Mouse (Mus musculus) embryo, embryonic 11 days (tissue): ENCODE measurements around the gene Golph3.
A peak's percentile ranks its signal among the peaks of the same experiment; 100 is the strongest.
"Not testable (repeated sequence)": the region's sequence is repeated elsewhere in the genome, so short reads cannot be mapped to it uniquely, and the experiment has no call there.

Experiments used
- DNase-seq: peaks from one replicate; pipeline ENCODE4 v3.0.0-alpha.2; 2015

Gene Golph3

DNA sequence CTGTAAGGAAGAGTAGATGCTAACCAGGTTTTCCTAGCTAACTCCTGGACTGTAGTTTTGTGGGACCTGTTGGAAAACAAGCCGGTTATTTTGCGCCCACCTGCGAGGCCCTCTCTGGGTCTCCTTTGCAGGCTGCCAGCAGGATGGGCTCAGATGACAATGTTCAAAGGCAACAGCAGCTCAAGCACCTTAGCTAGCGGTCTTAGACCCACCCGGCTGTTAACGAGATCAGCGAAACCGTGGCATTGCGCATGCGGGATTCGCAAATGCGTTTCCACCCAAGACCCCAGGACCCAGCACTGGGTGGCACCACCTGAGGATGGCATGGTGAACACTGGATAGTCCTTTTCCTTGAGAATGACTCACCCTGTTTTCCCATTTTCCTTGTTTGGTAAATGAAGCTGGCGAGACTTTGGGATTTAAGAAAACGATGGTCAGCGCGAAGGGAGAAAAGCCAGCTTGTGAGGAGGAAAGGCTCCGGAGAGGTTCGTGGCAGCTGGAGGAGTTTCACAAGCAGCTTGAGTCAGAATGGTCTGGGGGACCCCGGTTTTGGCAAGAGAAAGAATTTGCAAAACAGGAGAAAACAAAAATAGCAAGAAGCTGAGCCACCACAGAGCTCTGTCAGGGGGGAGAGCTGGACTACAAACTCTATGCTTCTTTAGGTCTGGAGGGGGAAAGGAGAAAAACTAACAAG lies 39.4 kb downstream of the Golph3 start:
- no peak for DNase-seq

DNA sequence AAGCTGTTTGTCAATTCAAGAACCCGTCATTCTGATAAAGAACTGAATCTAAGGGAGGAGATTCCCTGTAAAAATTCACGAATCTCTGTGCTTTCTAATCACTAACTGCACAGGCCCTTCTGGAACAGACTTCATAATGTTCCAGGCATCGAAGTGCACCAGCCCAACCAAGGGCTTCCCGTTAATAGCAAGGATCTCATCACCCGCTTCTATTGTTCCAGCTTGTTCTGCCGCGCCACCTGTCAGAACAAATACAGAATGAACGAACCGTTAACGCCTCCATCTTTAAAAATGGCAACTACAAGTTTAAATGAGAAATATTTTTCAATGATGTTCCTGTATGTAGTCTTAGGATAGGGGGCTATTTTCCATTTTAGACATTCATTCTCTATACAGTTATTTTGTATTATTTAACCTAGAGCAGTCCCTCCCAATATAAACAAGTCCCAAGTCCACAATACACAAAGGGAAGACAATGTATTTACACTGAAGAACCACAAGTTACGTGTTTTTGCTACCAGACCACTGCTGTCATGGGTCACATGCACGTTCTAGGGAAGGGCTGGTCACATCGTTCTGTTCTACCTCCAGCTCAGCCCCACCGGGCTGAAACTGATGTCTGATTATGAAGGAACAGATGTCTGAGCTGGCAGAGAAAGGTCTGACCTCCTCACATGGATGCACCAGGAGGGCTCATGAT lies 40.9 kb downstream of the Golph3 start:
- no peak for DNase-seq

DNA sequence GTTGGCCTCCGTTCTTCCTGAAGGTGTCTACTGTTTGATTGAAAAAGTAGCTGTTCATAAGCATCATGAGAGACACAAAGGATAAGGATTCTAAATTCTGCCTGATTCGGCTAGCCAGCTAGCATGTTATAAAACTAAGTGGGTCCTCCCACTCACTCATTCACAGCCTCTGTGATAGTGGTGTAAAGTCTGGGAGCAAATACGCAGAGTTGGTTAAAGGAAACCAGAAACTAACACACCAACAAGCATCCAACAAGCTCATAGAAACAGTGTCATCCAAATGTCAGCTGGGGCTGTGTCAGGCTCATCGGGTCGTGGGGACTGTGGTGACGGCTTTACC lies 41.4 kb downstream of the Golph3 start:
- no peak for DNase-seq

DNA sequence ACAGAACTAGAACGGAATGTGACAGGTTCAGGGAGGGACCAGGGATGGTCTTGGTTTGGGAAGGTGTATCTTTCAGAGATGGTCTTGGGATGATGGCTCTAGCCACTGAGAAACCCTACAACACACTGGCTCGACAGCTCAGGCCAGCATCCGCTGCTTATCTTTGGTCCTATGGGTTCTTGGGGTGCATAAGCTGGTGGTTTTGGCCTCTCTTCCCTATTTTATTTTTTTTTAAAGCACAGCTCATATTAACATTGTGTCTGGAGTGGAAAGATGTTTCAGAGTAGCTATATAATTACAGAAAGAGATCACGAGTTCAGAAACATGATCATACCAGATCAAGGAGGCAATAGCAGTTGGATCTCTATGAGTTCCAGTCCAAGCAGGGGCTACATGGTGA lies 42.8 kb downstream of the Golph3 start:
- no peak for DNase-seq

DNA sequence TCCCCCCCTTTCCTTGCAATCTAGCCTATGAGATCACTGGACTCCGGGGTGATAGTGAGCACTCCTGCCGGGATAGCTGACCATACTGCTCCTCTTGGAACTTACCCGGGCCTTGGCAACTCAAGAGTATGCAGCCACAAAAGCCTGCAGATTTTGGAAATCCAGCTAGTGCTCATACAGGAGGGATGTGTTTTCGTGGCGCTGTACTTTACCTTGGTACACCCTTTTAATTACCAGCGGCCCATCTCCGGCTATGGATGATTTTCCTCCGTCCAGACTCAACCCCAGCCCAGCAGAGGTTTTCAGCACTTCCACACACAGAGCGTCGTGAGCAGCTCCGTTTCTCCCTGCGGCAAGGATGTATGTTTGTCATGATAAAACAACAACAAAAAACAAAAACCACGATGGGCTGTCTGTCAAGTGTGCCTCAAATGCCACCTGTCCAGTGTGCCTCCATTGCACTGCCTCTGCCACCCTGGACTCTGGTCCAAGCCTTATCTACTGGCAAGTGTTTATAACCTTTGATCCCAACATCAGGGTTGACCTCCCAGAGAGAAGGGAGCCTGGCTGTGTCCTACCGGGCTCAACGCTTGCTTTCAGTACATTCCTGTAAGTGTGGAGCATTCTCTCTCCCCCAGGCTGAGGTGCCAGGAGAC lies 44.3 kb downstream of the Golph3 start:
- no peak for DNase-seq

DNA sequence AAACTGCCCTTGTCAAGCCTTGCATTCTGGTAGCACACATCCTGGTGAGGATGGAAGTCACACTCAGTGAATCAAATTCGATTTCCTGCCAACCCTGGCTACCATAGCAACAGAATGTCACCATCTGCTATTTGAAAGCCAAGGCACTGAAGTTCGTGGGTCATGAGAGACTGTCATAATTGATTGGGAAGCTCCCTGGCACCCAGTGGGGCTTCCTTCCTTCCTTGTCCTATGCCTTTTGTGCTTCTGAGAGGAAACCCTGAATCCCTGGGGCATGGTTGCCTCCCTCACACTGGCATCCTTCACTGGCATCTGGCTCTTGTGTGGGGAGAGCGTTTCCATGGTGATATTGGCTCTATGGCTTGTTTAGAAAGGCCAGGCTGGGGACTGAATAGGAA lies 44.8 kb downstream of the Golph3 start:
- DNase-seq = peak; percentile 70

DNA sequence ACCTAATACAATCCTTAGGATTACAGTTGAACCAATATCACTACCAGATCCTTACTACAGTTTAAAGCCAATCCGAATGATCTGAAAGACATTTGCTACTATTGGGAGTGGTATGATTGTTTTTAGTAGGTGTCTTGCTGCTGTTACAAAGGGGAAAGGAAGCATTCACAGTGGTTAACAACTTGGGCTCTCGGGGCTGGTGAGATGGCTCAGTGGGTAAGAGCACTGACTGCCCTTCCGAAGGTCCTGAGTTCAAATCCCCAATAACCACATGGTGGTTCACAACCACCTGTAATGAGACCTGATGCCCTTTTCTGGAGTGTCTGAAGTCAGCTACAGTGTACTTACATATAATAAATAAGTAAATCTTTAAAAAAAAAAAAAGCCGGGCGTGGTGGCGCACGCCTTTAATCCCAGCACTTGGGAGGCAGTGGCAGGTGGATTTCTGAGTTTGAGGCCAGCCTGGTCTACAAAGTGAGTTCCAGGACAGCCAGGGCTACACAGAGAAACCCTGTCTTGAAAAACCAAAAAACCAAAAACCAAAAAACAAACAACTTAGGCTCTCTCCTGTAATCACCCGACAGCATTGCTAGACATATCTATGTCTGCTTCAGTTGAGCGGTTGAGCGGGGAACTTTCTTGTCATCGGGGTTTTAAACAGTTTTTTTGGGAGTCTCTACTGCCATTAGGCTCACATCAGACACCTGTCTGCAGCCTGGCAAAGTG lies 45.5 kb downstream of the Golph3 start:
- not testable (repeated sequence) for DNase-seq

DNA sequence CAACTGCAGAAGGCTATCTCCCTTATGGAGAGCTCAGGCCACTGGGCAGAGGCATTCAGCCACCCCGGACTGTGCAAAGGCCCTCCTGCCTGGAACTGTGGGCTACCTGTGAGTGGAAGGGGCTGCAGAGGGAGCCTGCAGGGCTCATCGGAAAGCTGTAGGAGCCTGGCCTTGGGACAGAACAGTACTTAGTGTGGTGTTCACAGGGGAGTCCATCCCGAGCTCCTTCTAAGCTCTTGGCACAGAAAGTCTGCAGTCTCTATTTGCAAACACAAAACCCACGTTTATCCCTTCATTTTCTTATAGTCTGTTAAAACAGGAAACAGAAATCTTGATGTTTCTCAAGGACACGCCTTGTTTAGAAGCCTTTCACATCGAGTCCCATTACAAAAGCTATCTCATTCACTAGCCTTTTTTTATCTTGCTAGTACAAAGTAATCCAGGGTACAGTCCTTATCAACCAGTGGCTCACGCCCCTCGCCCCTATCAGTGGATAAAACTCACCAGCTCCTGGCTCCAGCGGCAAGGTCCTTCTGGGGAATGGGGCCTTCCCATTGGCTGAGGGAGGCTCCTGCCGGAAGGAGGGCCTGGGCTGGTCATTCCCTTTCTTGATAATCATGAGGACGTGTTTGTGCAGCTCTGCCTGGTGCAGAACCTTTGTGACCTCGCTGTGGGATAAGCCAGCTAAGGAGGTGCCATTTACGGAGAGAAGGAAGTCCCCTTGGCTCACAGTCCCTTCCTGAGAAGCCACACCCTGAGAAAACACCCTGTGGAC lies 46.2 kb downstream of the Golph3 start:
- DNase-seq = no peak

DNA sequence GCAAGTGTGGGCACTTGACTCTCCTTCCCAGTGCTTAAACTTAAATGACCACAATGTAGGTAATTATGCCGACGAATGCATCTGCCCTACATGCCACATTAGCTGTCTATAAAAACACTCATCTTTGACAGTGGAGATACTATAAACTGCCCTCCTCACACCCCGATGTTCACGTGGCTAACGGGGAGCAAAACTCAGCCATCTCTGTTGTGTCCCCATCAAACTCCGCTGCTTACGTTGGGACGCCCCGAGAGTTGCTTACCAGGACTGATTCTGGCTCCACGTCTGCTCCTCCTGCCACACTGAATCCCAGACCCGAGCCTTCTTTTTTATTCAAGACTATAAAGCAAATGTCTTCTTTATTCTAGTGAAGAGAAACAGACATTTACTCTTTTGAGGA lies 47.1 kb downstream of the Golph3 start:
- no peak for DNase-seq

DNA sequence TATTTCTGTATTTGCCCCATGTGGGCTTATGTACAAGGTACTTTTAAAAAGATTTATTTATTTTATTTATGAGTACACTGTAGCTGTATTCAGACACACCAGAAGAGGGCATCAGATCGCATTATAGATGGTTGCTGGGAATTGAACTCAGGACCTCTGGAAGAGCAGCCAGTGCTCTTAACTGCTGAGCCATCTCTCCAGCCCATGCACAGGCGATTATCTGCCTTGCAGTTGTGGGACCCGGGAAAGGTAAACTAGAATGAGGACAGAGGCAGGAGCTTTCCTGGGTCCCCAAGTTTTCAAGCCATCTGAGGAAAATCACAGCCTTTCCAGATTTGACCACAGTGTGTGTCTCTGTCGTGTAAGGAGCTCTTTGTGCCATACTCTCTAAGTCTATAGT lies 47.6 kb downstream of the Golph3 start:
- DNase-seq = no peak

DNA sequence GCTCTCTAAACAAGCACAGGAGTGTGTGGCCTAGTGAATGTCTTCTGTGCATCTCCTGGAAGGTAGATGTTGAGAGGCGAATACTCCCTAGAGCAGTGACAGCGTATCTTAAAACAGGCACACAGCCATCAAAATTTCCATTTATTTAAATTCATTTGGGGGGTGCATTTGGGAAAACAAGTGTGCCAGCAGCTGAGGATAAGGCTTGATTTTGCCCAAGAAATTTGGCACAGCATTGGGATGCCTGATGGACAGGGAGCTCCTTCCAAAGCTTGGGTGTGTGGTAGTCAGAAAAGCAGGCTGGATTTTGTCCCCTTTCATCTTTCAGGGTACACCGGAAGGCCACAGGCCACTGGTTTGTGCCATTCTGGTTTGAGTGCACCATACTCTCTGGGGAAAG lies 48.8 kb downstream of the Golph3 start:
- no peak for DNase-seq

DNA sequence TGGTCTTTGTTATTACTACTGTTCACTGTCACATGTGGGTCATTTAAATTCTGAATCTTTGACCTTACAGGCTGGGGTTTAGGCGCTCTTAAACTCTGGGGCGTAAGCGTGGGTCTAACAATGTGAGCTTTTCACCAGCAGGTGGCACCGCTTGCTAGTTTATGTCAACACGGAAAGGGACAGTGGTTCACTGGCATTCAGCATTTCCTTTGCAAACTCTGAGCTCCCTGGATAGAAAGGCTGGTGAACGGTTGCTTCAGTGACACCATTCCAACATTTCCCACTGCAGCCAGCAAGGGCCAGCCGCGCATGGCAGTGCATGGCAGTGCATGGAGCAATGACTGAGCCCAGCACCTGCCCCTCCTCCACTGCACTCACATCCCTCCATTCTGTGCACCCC lies 49.9 kb downstream of the Golph3 start:
- DNase-seq = peak; percentile 90

DNA sequence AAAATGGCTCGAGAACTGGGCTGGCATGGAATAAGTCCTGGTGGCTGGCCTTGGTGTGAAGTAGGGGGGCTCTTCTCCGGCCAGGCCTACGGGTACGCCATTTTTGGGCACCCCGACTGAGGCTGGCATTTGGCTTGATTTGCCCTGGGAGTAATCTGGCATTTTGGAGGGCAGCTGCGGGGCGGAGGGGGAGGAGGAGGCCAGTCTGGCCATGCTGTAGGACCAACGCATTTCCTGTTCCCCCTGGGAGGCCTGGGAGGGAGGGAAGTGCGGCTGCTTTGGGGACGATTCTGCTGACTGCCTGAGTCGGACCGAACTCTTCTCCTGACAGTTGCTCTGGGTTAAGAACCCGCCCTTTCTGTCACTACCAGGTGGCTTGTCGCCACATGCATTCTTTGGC lies 52.2 kb downstream of the Golph3 start:
- DNase-seq = no peak

DNA sequence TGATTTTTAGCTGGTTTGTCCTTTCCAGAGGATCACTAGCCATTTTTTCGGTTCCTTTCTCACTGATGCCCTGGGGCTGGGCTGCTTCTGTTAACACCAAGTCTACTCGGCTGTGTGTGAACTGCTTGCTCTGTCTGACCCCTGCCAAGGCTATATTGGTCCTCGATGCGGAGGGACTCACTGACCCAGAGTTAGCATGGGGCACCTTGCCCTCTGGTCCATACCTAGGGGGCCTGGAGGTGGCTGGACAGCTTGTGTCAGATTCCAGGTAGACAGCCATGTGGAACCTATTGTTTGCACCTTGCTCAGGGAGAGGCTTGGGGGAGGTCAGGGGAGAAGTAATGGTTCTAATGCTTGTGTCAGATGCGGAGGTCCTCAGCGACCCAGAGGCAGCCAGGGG lies 52.7 kb downstream of the Golph3 start:
- no peak for DNase-seq

DNA sequence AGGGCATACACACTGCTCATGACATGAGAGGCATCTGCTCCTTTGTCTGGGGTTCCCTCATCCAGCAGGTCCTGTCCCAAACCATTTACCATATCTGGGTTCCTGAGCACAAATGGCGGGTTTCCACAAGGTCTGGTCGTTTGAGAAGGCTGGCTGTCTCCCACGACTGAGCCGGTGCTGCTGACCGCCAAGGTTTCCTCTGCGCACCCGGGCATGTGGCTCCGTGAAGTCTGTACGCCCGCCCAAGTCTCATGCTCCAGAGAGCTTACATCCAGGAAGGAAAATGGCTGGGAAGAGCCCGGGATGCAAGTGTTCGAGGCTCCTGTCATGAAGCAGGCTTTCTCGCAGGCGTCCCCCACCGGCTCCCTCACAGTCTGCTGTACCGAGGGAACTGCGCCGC lies 53.7 kb downstream of the Golph3 start:
- no peak for DNase-seq

DNA sequence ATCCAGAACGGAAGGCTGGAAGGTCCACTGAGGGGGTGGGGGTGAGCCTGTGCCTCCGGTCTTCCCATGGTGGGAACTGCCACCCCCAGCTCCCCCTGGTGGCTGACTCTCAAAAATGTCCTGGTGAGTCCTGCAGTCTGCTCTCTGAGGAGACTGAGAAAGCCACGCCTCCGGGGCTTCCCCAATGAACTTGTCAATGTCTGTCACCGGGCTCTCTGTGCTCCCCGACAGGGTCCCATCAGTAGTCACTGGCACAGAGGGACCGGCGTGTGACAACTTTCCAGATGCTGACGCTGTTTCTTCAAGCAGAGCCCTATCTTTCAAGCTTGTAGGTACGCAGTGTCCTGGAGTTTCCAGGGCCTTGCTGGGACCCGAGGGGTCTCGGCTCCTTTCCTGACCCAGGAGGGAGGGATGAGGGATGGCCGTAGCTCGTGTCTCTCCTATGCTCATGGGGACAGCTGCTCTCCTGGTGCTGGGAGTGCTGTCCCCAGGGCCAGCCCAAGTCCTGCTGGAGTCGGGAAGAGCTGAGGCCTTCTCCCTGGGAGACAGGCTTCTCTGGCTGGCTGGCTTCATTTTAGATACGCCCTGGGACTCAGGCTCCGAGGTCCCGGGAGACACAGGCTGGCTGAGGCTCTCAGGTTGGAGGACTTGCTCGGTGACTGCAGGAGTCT lies 54.5 kb downstream of the Golph3 start:
- DNase-seq = peak; percentile 94

DNA sequence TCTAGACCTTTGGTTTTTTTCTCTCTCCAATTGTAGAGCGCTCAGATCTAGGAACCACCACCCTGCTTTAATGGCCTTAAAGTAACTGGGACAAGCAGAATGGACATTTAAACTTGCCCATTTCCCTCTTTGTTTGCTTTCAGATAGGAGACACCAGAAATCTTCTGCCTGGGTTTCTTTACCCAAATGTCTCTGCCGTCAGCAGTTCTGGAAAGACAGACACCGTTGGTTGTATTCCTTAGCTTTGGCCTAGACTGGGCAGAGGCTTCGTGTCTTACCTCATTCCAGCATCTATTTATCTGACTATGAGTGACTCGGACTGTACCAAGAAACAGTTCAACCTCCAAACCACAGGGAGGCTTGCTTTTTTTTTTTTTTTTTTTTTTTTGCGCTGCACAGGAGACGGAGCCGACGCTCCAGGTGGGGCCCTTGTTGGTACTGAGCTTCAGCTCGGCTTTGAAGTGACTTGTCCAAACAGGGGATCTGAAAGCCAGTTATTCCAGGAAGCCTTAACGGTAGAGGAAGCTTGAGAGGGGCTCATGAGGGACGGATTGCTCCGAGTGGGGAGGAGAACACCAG lies 55.3 kb downstream of the Golph3 start:
- no peak for DNase-seq

DNA sequence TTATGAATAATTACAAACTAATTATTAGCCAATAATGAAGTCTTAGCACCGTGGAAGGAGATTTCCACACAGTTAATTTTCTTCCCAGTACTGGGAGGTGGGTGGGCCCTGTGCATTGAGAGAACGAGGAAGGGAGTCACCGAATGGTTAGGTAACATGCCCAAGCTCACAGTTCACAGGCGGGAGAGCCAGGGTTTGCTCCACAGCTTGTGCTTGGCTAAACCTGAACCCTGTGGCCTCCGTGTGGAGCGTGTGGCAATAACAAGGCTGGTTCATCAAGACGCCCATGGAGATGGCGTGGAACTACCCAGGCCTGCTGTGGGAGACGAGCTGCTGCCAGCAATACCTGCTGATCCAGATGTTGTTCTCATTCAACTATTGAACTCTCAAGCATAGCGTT lies 56.5 kb downstream of the Golph3 start:
- no peak for DNase-seq

DNA sequence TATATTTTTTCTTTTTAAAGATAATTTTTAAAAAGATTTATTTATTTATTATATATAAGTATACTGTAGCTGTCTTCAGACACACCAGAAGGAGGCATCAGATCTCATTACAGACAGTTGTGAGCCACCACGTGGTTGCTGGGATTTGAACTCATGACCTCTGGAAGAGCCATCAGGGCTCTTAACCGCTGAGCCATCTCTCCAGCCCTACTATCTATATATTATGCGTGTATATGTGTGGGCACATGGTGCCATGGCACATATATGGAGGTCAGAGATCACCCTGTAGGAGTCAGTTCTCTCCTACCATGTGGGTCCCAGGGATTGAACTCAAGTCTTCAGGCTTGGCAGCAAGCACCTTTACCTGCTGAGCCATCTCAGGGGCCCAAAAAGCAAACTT lies 58.8 kb downstream of the Golph3 start:
- DNase-seq = no peak

DNA sequence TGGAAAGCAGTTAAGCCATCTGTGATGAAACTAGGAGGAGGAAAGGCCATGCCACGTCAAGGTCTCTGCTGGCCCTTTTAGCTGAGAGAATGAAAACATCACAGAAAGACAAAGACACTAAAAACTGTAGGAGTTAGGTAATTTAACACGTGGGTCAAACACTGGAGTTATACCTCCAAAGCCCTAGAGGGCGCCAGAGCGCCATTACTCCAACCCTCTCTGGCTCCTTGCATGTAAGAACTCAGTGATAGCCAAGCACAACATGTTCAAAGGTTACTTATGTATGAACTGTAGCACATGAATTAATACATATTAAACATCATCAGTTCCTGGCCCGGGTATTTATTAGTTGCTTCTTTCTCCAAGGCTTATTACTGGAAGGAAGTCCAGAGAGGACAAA lies 59.3 kb downstream of the Golph3 start:
- DNase-seq = no peak

DNA sequence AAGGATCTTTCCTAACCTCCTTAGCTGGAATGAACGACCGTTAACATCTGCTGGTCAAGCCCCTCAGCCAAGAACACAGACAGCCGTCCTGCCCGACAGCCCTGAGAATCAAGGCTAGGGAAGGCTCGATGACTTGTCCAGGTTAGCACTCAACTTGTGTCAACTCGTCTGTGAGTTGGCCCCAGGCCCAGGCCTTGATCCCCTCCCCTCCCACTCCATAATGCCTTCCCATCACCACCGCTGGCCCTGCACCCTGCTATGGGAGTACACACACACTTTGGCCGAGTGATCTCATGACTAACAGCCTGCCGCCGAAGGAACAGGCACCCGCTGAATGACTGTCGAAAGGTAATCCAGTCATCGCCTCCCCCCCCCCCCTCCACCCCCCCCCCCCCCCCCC lies 63.4 kb downstream of the Golph3 start:
- no peak for DNase-seq
